Mouse (Mus musculus) small intestine, adult 2 months (tissue): ENCODE results near the gene Plpp6. TPM values are rescaled to one million over a fixed set of nuclear protein-coding genes. Genes with fewer than 3 reads are reported as not detected.
A peak's percentile ranks its signal among the peaks of the same experiment; 100 is the strongest.
"Not testable (repeated sequence)": the region's sequence is repeated elsewhere in the genome, so short reads cannot be mapped to it uniquely, and the experiment has no call there.

Experiments
- H3K27ac ChIP-seq: fragments of 200-500 bp; 2 replicates; pipeline ENCODE4 v1.5.1; 2012; ENCODE audit warnings: low read depth, low read length, control low read depth, inconsistent platforms; ENCODE audit not compliant: insufficient read depth
- H3K27me3 ChIP-seq: fragments of 200-500 bp; 2 replicates; pipeline ENCODE4 v1.6.1; 2012; ENCODE audit warnings: mild to moderate bottlenecking, moderate library complexity, low read length, inconsistent platforms; ENCODE audit not compliant: control insufficient read depth, insufficient read depth
- H3K36me3 ChIP-seq: fragments of 200-500 bp; 2 replicates; pipeline ENCODE4 v1.6.1; 2012; ENCODE audit warnings: mild to moderate bottlenecking, low read length, control low read depth, inconsistent platforms; ENCODE audit not compliant: control insufficient read depth, insufficient read depth
- H3K4me1 ChIP-seq: fragments of 200-500 bp; 2 replicates; pipeline ENCODE4 v1.6.1; 2012; ENCODE audit warnings: low read length, inconsistent platforms, mixed read lengths; ENCODE audit not compliant: control insufficient read depth, insufficient read depth, insufficient read length
- H3K4me3 ChIP-seq: fragments of 200-500 bp; 2 replicates; pipeline ENCODE4 v1.5.1; 2012; ENCODE audit warnings: low read depth, mild to moderate bottlenecking, control low read depth, inconsistent platforms, low read length, moderate library complexity
- CTCF ChIP-seq: fragments of 200-500 bp; IDR thresholded peaks from 2 replicates; pipeline ENCODE4 v1.5.1; 2012; ENCODE audit warnings: low read depth, mild to moderate bottlenecking, control low read depth, inconsistent platforms, low read length, moderate library complexity, mixed read lengths; ENCODE audit not compliant: insufficient replicate concordance, insufficient read length; ENCODE audit errors: extremely low read depth
- POLR2A ChIP-seq: fragments of 200-500 bp; IDR thresholded peaks from 2 replicates; pipeline ENCODE4 v1.6.1; 2012; ENCODE audit warnings: low read depth, mild to moderate bottlenecking, control low read depth, inconsistent platforms, low read length, moderate library complexity
- WGBS: fragments of 180-500 bp; shearing (Covaris S2); methylation state at CpG from one replicate; pipeline ENCODE4 v1.1.7; 2018; 5-methylcytosine and 5-hydroxymethylcytosine counted together
- polyA plus RNA-seq: library from polyadenylated mRNA; depleted of rRNA; stranded (reverse); fragments of >200 nt; gene quantifications from 2 replicates; pipeline ENCODE4 v1.2.3, GENCODE M21; 2012

Gene Plpp6
- polyA plus RNA-seq, 1 experiment = 27.8 TPM

DNA sequence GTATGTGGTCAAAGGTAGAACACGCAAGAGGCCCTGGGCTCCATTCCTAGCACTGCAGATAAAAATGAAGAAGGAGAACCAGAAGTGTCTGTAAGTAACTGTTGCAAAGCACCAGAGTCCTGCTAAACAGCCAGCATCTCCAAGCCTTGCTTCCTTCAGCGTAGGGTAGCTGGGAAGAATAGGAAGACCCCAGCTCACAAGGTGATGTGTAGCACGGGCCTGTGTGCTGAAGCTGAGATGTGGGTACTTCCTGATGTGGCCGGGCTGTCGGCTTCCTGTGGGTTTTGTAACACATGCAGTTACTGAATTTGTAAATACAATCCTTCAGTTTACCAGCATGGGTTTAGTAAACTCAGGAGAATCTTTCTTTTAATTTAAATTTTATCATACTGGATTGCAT lies 31.6 kb downstream of the Plpp6 start:
- Histone ChIP-seq H3K4me1 (no peaks in the 10 kb centered on the region), H3K4me3 (no peak overlapping the region), H3K36me3 (peaks cover 33% of the 10 kb centered on the region), H3K27me3 (no peaks in the 10 kb centered on the region), H3K27ac (0 out of 2 replicates have a peak overlapping the region, but pooled peaks have one; percentile 15)
- no peak for TF ChIP-seq CTCF
- no peak for TF ChIP-seq POLR2A
- WGBS = 77% methylated on average over 5 of the region's 5 CpGs

DNA sequence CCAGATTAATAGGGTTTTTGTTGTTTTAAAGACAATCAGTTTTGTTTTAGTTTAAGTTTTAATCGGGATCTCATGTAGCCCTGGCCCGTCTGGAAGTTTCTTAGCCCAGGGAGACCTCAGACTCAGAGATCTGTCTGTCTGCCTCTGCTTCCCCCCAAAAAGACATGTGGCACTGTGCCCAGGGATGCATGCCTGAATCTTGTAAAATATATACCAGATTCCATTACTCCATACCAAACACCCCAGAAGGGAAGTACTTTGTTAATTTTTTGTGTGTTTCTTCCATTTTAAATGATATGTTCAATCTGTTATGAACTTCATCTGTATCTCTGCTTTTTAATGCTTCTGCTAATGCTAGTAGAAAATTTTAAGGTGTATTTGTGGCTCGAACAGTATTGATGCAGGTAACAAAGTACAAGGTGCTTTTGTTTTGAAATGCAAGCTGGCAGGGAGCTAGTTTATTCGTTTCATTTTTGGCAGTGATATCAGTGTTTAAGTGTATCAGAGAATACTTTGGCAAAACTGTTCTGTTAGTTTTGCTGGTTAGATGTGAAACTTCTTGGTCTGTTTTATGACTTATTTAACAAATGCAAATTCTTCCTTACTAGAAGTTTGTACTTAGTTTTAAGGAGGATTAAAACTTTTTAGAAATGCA lies 34.4 kb downstream of the Plpp6 start:
- TF ChIP-seq CTCF (no peak), POLR2A (no peak)
- Histone ChIP-seq H3K27ac (no peak overlapping the region), H3K36me3 (peaks cover 50% of the 10 kb centered on the region), H3K4me3 (no peak overlapping the region), H3K27me3 (no peaks in the 10 kb centered on the region), H3K4me1 (no peaks in the 10 kb centered on the region)
- WGBS = 69% methylated on average over 4 of the region's 4 CpGs

GRCm38 (mm10) chr19:29000321-29000720 lies 36.6 kb downstream of the Plpp6 start:
- not testable (repeated sequence) for H3K27me3 ChIP-seq, H3K4me3 ChIP-seq, H3K4me1 ChIP-seq, H3K27ac ChIP-seq
- peaks cover 44% of the 10 kb centered on the region for H3K36me3 ChIP-seq
- WGBS = 98% methylated on average over 16 of the region's 16 CpGs

- H3K4me1 ChIP-seq = no peaks in the 10 kb centered on the region
- WGBS = 82% methylated on average over 3 of the region's 3 CpGs
- H3K27ac ChIP-seq = no peak overlapping the region
- no peak overlapping the region for H3K4me3 ChIP-seq
- no peaks in the 10 kb centered on the region for H3K27me3 ChIP-seq
- no peak for TF ChIP-seq POLR2A
- TF ChIP-seq CTCF = no peak
- peaks cover 41% of the 10 kb centered on the region for H3K36me3 ChIP-seq
These were observed 44.4 kb downstream of the Plpp6 start for GRCm38 (mm10) chr19:29008069-29008706.

- Histone ChIP-seq H3K36me3 (peaks cover 48% of the 10 kb centered on the region), H3K27ac (no peak overlapping the region), H3K4me1 (no peaks in the 10 kb centered on the region), H3K27me3 (no peaks in the 10 kb centered on the region), H3K4me3 (no peak overlapping the region)
- TF ChIP-seq CTCF (no peak), POLR2A (no peak)
- WGBS = 91% methylated on average over 11 of the region's 11 CpGs
These were observed 45.3 kb downstream of the Plpp6 start for GRCm38 (mm10) chr19:29009046-29009445.

- Histone ChIP-seq H3K27me3 (no peaks in the 10 kb centered on the region), H3K4me1 (no peaks in the 10 kb centered on the region), H3K27ac (no peak overlapping the region), H3K36me3 (peaks cover 62% of the 10 kb centered on the region), H3K4me3 (no peak overlapping the region)
- WGBS = 88% methylated on average over 12 of the region's 12 CpGs
- TF ChIP-seq CTCF = no peak
- TF ChIP-seq POLR2A = no peak
These were observed 47.7 kb downstream of the Plpp6 start for GRCm38 (mm10) chr19:29011355-29011990.

- WGBS = 74% methylated on average over 5 of the region's 5 CpGs
- TF ChIP-seq CTCF (no peak), POLR2A (no peak)
- Histone ChIP-seq H3K27ac (no peak overlapping the region), H3K27me3 (no peaks in the 10 kb centered on the region), H3K4me1 (no peaks in the 10 kb centered on the region), H3K36me3 (peaks cover 62% of the 10 kb centered on the region), H3K4me3 (no peak overlapping the region)
These were observed 50.8 kb downstream of the Plpp6 start for GRCm38 (mm10) chr19:29014466-29015055.
